Mouse (Mus musculus): ENCODE measurements around the gene Tnfrsf22.

- no peak for TF ChIP-seq CTCF (IDR thresholded peaks at IDR 0.05; ENCODE audit: low read depth, low read length)
- TF ChIP-seq POLR2A (IDR thresholded peaks at IDR 0.05; ENCODE audit: insufficient read depth, low read length): no peak
- no peak for TF ChIP-seq EP300 (IDR thresholded peaks at IDR 0.05; ENCODE audit: insufficient read depth, low read depth, low read length)
Observed at GRCm38 (mm10) chr7:143588006-143588405, 61.5 kb downstream of the Tnfrsf22 start.

Data from ES-Bruce4 (cell line).